Comparison of ENCODE assay signal across 8 mouse cellular contexts in genomic region chr7:63445346-63445700, GRCm38 (mm10). TPM values are rescaled to one million over a fixed set of nuclear protein-coding genes. Genes with fewer than 3 reads are reported as not detected.
DNase-seq lines count a peak whose midpoint lies in the region; ATAC-seq lines count a peak whose summit lies in the region.

No protein-coding gene starts in this region.

- H3K4me1 ChIP-seq in heart, embryonic 14.5 days (ENCODE audit: control insufficient read depth in 2 of 2, insufficient read depth in 2 of 2, low read length in 2 of 2) = peaks cover 0 to 4% of the 10 kb centered on the region in 2 experiments; a peak in 1 of 4 replicates
- H3K4me1 ChIP-seq in forebrain, embryonic 14.5 days (ENCODE audit: control insufficient read depth, insufficient read depth, low read length) = peaks cover 3% of the 10 kb centered on the region; the same call in 1 of the 2 replicates
- H3K4me1 ChIP-seq in liver, embryonic 15.5 days (replicated peaks) = no peaks in the 10 kb centered on the region

- peak overlapping the region; percentile 91 for H3K4me2 ChIP-seq in heart, embryonic 14.5 days (ENCODE audit: low read length)
- H3K4me2 ChIP-seq in forebrain, embryonic 14.5 days (ENCODE audit: low read length) = peak overlapping the region; percentile 88
- peak overlapping the region; percentile 64 for H3K4me2 ChIP-seq in liver, embryonic 15.5 days

- no peak overlapping the region for H3K27ac ChIP-seq in heart, embryonic 14.5 days (replicated peaks in 1 of 2; ENCODE audit: control insufficient read depth in 1 of 2, insufficient read depth in 1 of 2, low read depth in 2 of 2, low read length in 2 of 2)
- no peak overlapping the region for H3K27ac ChIP-seq in forebrain, embryonic 14.5 days (ENCODE audit: low read depth, low read length)
- H3K27ac ChIP-seq in liver, embryonic 15.5 days (replicated peaks) = no peak overlapping the region

- DNase-seq in heart, adult 8-10 months (ENCODE audit: low spot score) = no peak
- DNase-seq in R1 (ENCODE audit: low read depth, low spot score) = peak; percentile 34
- DNase-seq in forebrain, embryonic 14.5 days (ENCODE audit: low spot score) = peak; percentile 21
- no peak for DNase-seq in spleen, postnatal 36 days (ENCODE audit: low spot score in 2 of 2)
- no peak for DNase-seq in urinary bladder, postnatal 25 days (ENCODE audit: low spot score)
- DNase-seq in frontal cortex, postnatal 14 days (ENCODE audit: low spot score in 2 of 2) = no peak

- peak overlapping the region; percentile 50 to 51; a peak in 3 of 4 replicates for H3K4me3 ChIP-seq in heart, embryonic 14.5 days (ENCODE audit: control insufficient read depth in 1 of 2, insufficient read depth in 1 of 2, low read depth in 1 of 2, low read length in 2 of 2)
- peak overlapping the region; percentile 69 for H3K4me3 ChIP-seq in forebrain, embryonic 14.5 days (ENCODE audit: low read depth, low read length)
- no peak overlapping the region for H3K4me3 ChIP-seq in liver, embryonic 15.5 days (replicated peaks)

- ATAC-seq in heart, embryonic 14.5 days (ENCODE audit: insufficient number of reproducible peaks, insufficient read depth, low FRiP score, low read depth) = no peak
- peak; percentile 5; the same call in 1 of the 2 replicates for ATAC-seq in forebrain, embryonic 14.5 days
- no peak for ATAC-seq in liver, embryonic 15.5 days (ENCODE audit: insufficient read depth)

- peaks cover 36% of the 10 kb centered on the region for H3K27me3 ChIP-seq in heart, embryonic 14.5 days (ENCODE audit: control insufficient read depth, insufficient read depth, low read length)
- no peaks in the 10 kb centered on the region for H3K27me3 ChIP-seq in forebrain, embryonic 14.5 days (replicated peaks; ENCODE audit: control insufficient read depth, insufficient read depth, low read length)
- H3K27me3 ChIP-seq in liver, embryonic 15.5 days = peaks cover 34% of the 10 kb centered on the region

- WGBS in heart, embryonic 14.5 days = 23% methylated on average over 10 of the region's 10 CpGs
- WGBS in forebrain, embryonic 14.5 days = 16% methylated on average over 10 of the region's 10 CpGs
- WGBS in liver, embryonic 15.5 days (ENCODE audit: insufficient replicate concordance) = 18% methylated on average over 10 of the region's 10 CpGs

- no peak overlapping the region for H3K9ac ChIP-seq in heart, embryonic 14.5 days (ENCODE audit: low read length)
- H3K9ac ChIP-seq in forebrain, embryonic 14.5 days (ENCODE audit: low read length) = peak overlapping the region; percentile 80
- no peak overlapping the region for H3K9ac ChIP-seq in liver, embryonic 15.5 days

- H3K9me3 ChIP-seq in heart, embryonic 14.5 days (ENCODE audit: control insufficient read depth, low read length) = no peaks in the 10 kb centered on the region
- H3K9me3 ChIP-seq in forebrain, embryonic 14.5 days (replicated peaks; ENCODE audit: control insufficient read depth, low read length) = no peaks in the 10 kb centered on the region
- no peaks in the 10 kb centered on the region for H3K9me3 ChIP-seq in liver, embryonic 15.5 days (replicated peaks)

- no peaks in the 10 kb centered on the region for H3K36me3 ChIP-seq in heart, embryonic 14.5 days (ENCODE audit: control insufficient read depth, insufficient read depth, low read length)
- no peaks in the 10 kb centered on the region for H3K36me3 ChIP-seq in forebrain, embryonic 14.5 days (ENCODE audit: control insufficient read depth, insufficient read depth, low read length)
- no peaks in the 10 kb centered on the region for H3K36me3 ChIP-seq in liver, embryonic 15.5 days (replicated peaks)

RNA-seq across cellular contexts. Expression of gene Otud7a, which starts 0.8 kb away (rescaled TPM):
- polyA plus RNA-seq in heart, embryonic 14.5 days (2014; fragmentation: Nextera tagmentation; extraction: Ambion mirVana) = 0.07 and 0.22 TPM in 2 replicates
- under 1 TPM in 1 of 4 experiments, not detected in 3; 0.12 TPM for total RNA-seq in heart, adult 8-10 months (2022)
- polyA plus RNA-seq in forebrain, embryonic 14.5 days (2014; fragmentation: Nextera tagmentation; extraction: Ambion mirVana) = 2.0 and 2.6 TPM in 2 replicates
- polyA plus RNA-seq in liver, embryonic 15.5 days (2015; fragmentation: Nextera tagmentation; extraction: Ambion mirVana) = 0.03 TPM in 1 of 2 replicates, not detected in the other

Comparison
In these comparisons a context has a peak if more than half of its experiments do, and no peak if none do; other contexts are left out.
1. DNase-seq: peak in R1 (single experiment) and forebrain, embryonic 14.5 days (single experiment); none in heart, adult 8-10 months (single experiment), spleen, postnatal 36 days (0 of 2), urinary bladder, postnatal 25 days (single experiment) and frontal cortex, postnatal 14 days (0 of 2).
2. Peak in every context shown above with its lines, with median percentiles within 50 percentile points of each other: H3K4me2 ChIP-seq.